Mouse (Mus musculus): ENCODE data around the gene Slc38a11. TPM values are rescaled to one million over a fixed set of nuclear protein-coding genes. Genes with fewer than 3 reads are reported as not detected.

The Slc38a11 gene
- polyA plus RNA-seq, 1 experiment from 2014 or later: 1.1 TPM

GRCm38 (mm10) chr2:65268731-65269130, 95.1 kb downstream of the Slc38a11 start:
- no peak overlapping the region for H3K27ac ChIP-seq
- no peaks in the 10 kb centered on the region for H3K9me3 ChIP-seq
- H3K27me3 ChIP-seq: peaks cover 3% of the 10 kb centered on the region; the same call in 1 of the 2 replicates
- peaks cover 6% of the 10 kb centered on the region; the same call in 1 of the 2 replicates for H3K4me1 ChIP-seq
- H3K9ac ChIP-seq: no peak overlapping the region
- no peak overlapping the region for H3K4me2 ChIP-seq
- H3K36me3 ChIP-seq (replicated peaks): no peaks in the 10 kb centered on the region
- 92% methylated on average over 6 of the region's 6 CpGs for WGBS
- ATAC-seq (ENCODE audit: low FRiP score): no peak
- H3K4me3 ChIP-seq (replicated peaks): no peak overlapping the region

GRCm38 (mm10) chr2:65267834-65268233, 96.0 kb downstream of the Slc38a11 start:
- H3K4me1 ChIP-seq: peaks cover 6% of the 10 kb centered on the region; the same call in 1 of the 2 replicates
- no peaks in the 10 kb centered on the region for H3K27me3 ChIP-seq
- WGBS: 20% methylated on average over 4 of the region's 4 CpGs
- no peaks in the 10 kb centered on the region for H3K36me3 ChIP-seq (replicated peaks)
- H3K9me3 ChIP-seq: no peaks in the 10 kb centered on the region
- H3K4me3 ChIP-seq (replicated peaks): no peak overlapping the region
- H3K27ac ChIP-seq: no peak overlapping the region
- H3K4me2 ChIP-seq: no peak overlapping the region
- ATAC-seq (ENCODE audit: low FRiP score): peak; percentile 46; the same call in 1 of the 2 replicates
- H3K9ac ChIP-seq: no peak overlapping the region

- ATAC-seq (ENCODE audit: low FRiP score): no peak
- H3K36me3 ChIP-seq (replicated peaks): no peaks in the 10 kb centered on the region
- no peak overlapping the region for H3K4me3 ChIP-seq (replicated peaks)
- H3K9me3 ChIP-seq: no peaks in the 10 kb centered on the region
- H3K27ac ChIP-seq: no peak overlapping the region
- no peak overlapping the region for H3K4me2 ChIP-seq
- peaks cover 6% of the 10 kb centered on the region; the same call in 1 of the 2 replicates for H3K4me1 ChIP-seq
- H3K27me3 ChIP-seq: no peaks in the 10 kb centered on the region
- 79% methylated on average over 5 of the region's 5 CpGs for WGBS
- no peak overlapping the region for H3K9ac ChIP-seq
These were observed 97.1 kb downstream of the Slc38a11 start for GRCm38 (mm10) chr2:65266576-65267299.

Small RNAs within 50 kb of the gene (microRNA-seq; reads per million reads assigned to microRNA genes)
- not detected for gene Mir6337

Other genes with a start within 250 kb of the Slc38a11 start
- gene Cobll1, start 124.6 kb downstream of the Slc38a11 start, polyA plus RNA-seq (2016; fragmentation: Nextera tagmentation; extraction: Ambion mirVana): 3.2 and 4.0 TPM in 2 replicates
- gene Scn3a, start 203.6 kb upstream of the Slc38a11 start, polyA plus RNA-seq (2016; fragmentation: Nextera tagmentation; extraction: Ambion mirVana): 38.0 and 40.8 TPM in 2 replicates